Mouse (Mus musculus) olfactory bulb, adult 2 months (tissue): ENCODE results near the gene Spocd1.

Source experiments
- CTCF ChIP-seq: fragments of 200-500 bp; IDR thresholded peaks from 2 replicates; pipeline ENCODE4 v1.5.1; 2012; ENCODE audit warnings: low read depth, mild to moderate bottlenecking, low read length, moderate library complexity; ENCODE audit not compliant: insufficient read depth
- POLR2A ChIP-seq: fragments of 200-500 bp; IDR thresholded peaks from 2 replicates; pipeline ENCODE4 v1.6.1; 2012; ENCODE audit warnings: mild to moderate bottlenecking, low read depth, low read length, moderate library complexity; ENCODE audit not compliant: insufficient read depth

DNA sequence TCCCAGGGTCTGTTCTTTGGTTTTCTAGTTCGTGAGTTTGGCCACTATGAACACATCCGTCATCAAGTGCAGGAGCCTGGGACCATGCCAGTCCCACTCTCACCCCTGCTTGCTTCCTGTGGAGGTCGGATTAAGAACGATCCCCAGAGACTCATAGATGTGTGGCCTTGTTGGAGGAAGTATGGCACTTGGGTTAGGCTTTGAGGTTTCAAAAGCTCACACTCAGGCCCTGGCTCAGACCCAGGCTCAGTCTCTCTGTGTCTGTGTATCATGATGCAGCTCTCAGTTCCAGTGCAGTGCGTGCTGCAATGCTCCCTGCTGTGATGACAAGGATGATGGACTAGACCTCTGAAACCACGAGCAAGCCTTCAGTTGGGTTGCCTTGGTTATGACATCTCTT lies 4.4 kb upstream of the Spocd1 start:
- no peak for TF ChIP-seq POLR2A
- TF ChIP-seq CTCF, result no peak
